Comparison of ENCODE assay signal across 13 mouse cellular contexts in the genomic region with DNA sequence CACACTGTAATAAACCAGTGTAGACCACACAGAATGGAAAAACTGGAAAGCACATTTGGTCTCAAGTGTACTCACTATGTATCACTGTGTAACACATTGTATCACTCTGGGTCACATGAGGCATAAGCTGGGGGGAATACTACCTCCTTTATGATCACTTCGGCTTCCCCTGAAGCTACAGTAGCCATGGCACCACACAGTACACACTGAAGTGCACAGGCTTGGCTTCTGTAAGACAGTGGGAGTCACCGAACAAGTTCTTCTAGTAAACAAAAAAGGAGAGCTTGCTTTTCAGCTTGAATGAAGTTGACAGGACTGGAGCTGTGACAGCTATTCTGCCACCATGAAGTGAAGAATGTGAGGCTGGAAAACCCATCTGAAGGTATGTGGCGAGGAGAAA. TPM values are rescaled to one million over a fixed set of nuclear protein-coding genes. Genes with fewer than 3 reads are reported as not detected.
A peak's percentile ranks its signal among the peaks of the same experiment; 100 is the strongest.
DNase-seq lines count a peak whose midpoint lies in the region; ATAC-seq and TF ChIP-seq lines count a peak whose summit lies in the region.
"Had no signal": no experiment of that assay in that cellular context is flagged by ENCODE, and none has a peak within 500 bp of the region (broad histone marks: within the 10 kb centered on the region; RNA-seq: fewer than 3 reads in every experiment).

No protein-coding gene starts in this region.

- intact Hi-C loops in heart, adult 2 months (cut with DNase I), result no loop called here

- no peak for TF ChIP-seq EP300 in heart, adult 2 months (IDR thresholded peaks at IDR 0.05; ENCODE audit: insufficient read depth, low read depth, low read length)

- no peak for TF ChIP-seq POLR2A in heart, adult 2 months (IDR thresholded peaks at IDR 0.05; ENCODE audit: insufficient read depth, low read depth, low read length)

- peaks cover 10% of the 10 kb centered on the region for H3K79me2 ChIP-seq in heart, adult 2 months (replicated peaks; ENCODE audit: control insufficient read depth, insufficient read depth, low read length)

- peaks cover 31% of the 10 kb centered on the region for H3K4me1 ChIP-seq in heart, adult 2 months (ENCODE audit: control insufficient read depth, insufficient read depth, low read length)
- H3K4me1 ChIP-seq in midbrain, embryonic 16.5 days (ENCODE audit: control insufficient read depth, insufficient read depth, low read length), result peaks cover 4% of the 10 kb centered on the region; the same call in 1 of the 2 replicates
- no peaks in the 10 kb centered on the region for H3K4me1 ChIP-seq in midbrain, embryonic 14.5 days (ENCODE audit: control insufficient read depth, insufficient read depth, low read length)
- 0 out of 2 replicates have a peak, but pooled peaks cover 6% of the 10 kb centered on the region for H3K4me1 ChIP-seq in limb, embryonic 13.5 days

- H3K4me2 ChIP-seq in midbrain, embryonic 16.5 days (ENCODE audit: low read length), result no peak overlapping the region
- H3K4me2 ChIP-seq in midbrain, embryonic 14.5 days (ENCODE audit: low read length), result no peak overlapping the region
- no peak overlapping the region for H3K4me2 ChIP-seq in limb, embryonic 13.5 days (replicated peaks)

- no peak overlapping the region for H3K9ac ChIP-seq in heart, adult 2 months (ENCODE audit: low read depth, low read length)
- H3K9ac ChIP-seq in midbrain, embryonic 16.5 days (ENCODE audit: low read depth, low read length), result no peak overlapping the region
- no peak overlapping the region for H3K9ac ChIP-seq in midbrain, embryonic 14.5 days (replicated peaks; ENCODE audit: low read length)
- no peak overlapping the region for H3K9ac ChIP-seq in limb, embryonic 13.5 days
- H3K9ac ChIP-seq: liver, postnatal 0 days had no signal

- H3K36me3 ChIP-seq in heart, adult 2 months (ENCODE audit: control insufficient read depth, insufficient read depth, low read length), result peaks cover 5% of the 10 kb centered on the region
- no peaks in the 10 kb centered on the region for H3K36me3 ChIP-seq in midbrain, embryonic 16.5 days (ENCODE audit: control insufficient read depth, insufficient read depth, low read length)
- 0 out of 2 replicates have a peak, but pooled peaks cover 3% of the 10 kb centered on the region for H3K36me3 ChIP-seq in midbrain, embryonic 14.5 days (ENCODE audit: control insufficient read depth, insufficient read depth, low read length)
- peaks cover 22% of the 10 kb centered on the region for H3K36me3 ChIP-seq in limb, embryonic 13.5 days

- no peaks in the 10 kb centered on the region for H3K27me3 ChIP-seq in heart, adult 2 months (ENCODE audit: control insufficient read depth, insufficient read depth, low read length)
- H3K27me3 ChIP-seq in midbrain, embryonic 16.5 days (ENCODE audit: control insufficient read depth, insufficient read depth, low read depth, low read length), result no peaks in the 10 kb centered on the region
- H3K27me3 ChIP-seq in midbrain, embryonic 14.5 days (ENCODE audit: control insufficient read depth, insufficient read depth, low read length), result no peaks in the 10 kb centered on the region
- H3K27me3 ChIP-seq in limb, embryonic 13.5 days, result no peaks in the 10 kb centered on the region

- H3K4me3 ChIP-seq in heart, adult 2 months, result no peak overlapping the region
- no peak overlapping the region for H3K4me3 ChIP-seq in midbrain, embryonic 16.5 days (ENCODE audit: low read depth, low read length)
- no peak overlapping the region for H3K4me3 ChIP-seq in midbrain, embryonic 14.5 days (replicated peaks; ENCODE audit: low read depth, low read length)
- H3K4me3 ChIP-seq in limb, embryonic 13.5 days, result no peak overlapping the region

- H3K9me3 ChIP-seq in midbrain, embryonic 16.5 days (replicated peaks; ENCODE audit: control insufficient read depth, low read length, poor library complexity, severe bottlenecking), result no peaks in the 10 kb centered on the region
- H3K9me3 ChIP-seq in midbrain, embryonic 14.5 days (ENCODE audit: control insufficient read depth, low read length), result no peaks in the 10 kb centered on the region
- no peaks in the 10 kb centered on the region for H3K9me3 ChIP-seq in limb, embryonic 13.5 days

- H3K27ac ChIP-seq in heart, adult 2 months, result peak overlapping the region; percentile 17; the same call in 1 of the 2 replicates
- H3K27ac ChIP-seq in midbrain, embryonic 16.5 days (ENCODE audit: low read length), result no peak overlapping the region
- H3K27ac ChIP-seq in midbrain, embryonic 14.5 days (replicated peaks; ENCODE audit: low read depth, low read length), result no peak overlapping the region
- 0 out of 2 replicates have a peak overlapping the region, but pooled peaks have one; percentile 10 for H3K27ac ChIP-seq in limb, embryonic 13.5 days

- DNase-seq in heart, adult 2 months, result no peak
- no peak for DNase-seq in heart, postnatal 4 days
- no peak for DNase-seq in midbrain, embryonic 14.5 days
- peak; percentile 68 for DNase-seq in testis, postnatal 14 days (ENCODE audit: low spot score)
- DNase-seq: adrenal gland, adult 2 months; heart, adult 18-20 months; kidney, postnatal 36 days; liver, postnatal 0 days had no signal

- TF ChIP-seq CTCF in heart, adult 2 months (IDR thresholded peaks at IDR 0.05), result no peak

- ATAC-seq in midbrain, embryonic 16.5 days, result 0 out of 2 replicates have a peak, but pooled peaks have one; percentile 40
- ATAC-seq in midbrain, embryonic 14.5 days (ENCODE audit: low FRiP score, low TSS enrichment), result no peak
- no peak for ATAC-seq in limb, embryonic 13.5 days (ENCODE audit: low FRiP score, low read depth)
- no peak for ATAC-seq in megakaryocyte-erythroid progenitor cell, adult 5-6 weeks (replicated peaks; ENCODE audit: low FRiP score, low TSS enrichment, poor library complexity, severe bottlenecking)
- ATAC-seq in inflammation-experienced regulatory T-cells, adult 6 months, result no peak
- ATAC-seq: forebrain, embryonic 16.5 days; liver, postnatal 0 days had no signal

- WGBS in heart, adult 2 months, result 72% methylated on average over 3 of the region's 3 CpGs
- WGBS in midbrain, embryonic 16.5 days, result 83% methylated on average over 3 of the region's 3 CpGs
- WGBS in midbrain, embryonic 14.5 days, result 87% methylated on average over 3 of the region's 3 CpGs
- WGBS in limb, embryonic 13.5 days, result 85% methylated on average over 3 of the region's 3 CpGs

RNA-seq across cellular contexts. Expression of a gene that starts 37.7 kb away (rescaled TPM):
- total RNA-seq in heart, adult 2 months (2021), result 10 to 100 TPM; 76.8 to 91.3 TPM
- 81.9 and 100 TPM in 2 replicates for polyA plus RNA-seq in heart, adult 2 months (2012; rRNA removed)
- 100 to 1,000 TPM; 193 to 197 TPM for total RNA-seq in heart, postnatal 4 days (2021)
- 4.6 and 4.9 TPM in 2 replicates for polyA plus RNA-seq in midbrain, embryonic 16.5 days (2015; fragmentation: Nextera tagmentation; extraction: Ambion mirVana)
- polyA plus RNA-seq in midbrain, embryonic 14.5 days (2014; fragmentation: Nextera tagmentation; extraction: Ambion mirVana), result 3.1 and 3.9 TPM in 2 replicates
- polyA plus RNA-seq in limb, embryonic 13.5 days (2015; fragmentation: Nextera tagmentation; extraction: Ambion mirVana), result 25.3 and 29.9 TPM in 2 replicates
- total RNA-seq in megakaryocyte-erythroid progenitor cell, adult 5-6 weeks (2014; fragmentation: Nextera tagmentation), result 2.7 and 3.3 TPM in 2 replicates
- total RNA-seq in megakaryocyte-erythroid progenitor cell, adult 5-6 weeks (2017), result 1.4 and 1.5 TPM in 2 replicates
- polyA plus RNA-seq in inflammation-experienced regulatory T-cells, adult 6 months (2017; shearing (Covaris generic)), result under 1 TPM in 2 of 3 experiments, not detected in 1; 0.19 to 0.34 TPM

RNA-seq across cellular contexts. Expression of a gene that starts 42.7 kb away (rescaled TPM):
- 1 to 10 TPM; 5.8 to 7.5 TPM for total RNA-seq in heart, adult 2 months (2021)
- 5.9 and 8.4 TPM in 2 replicates for polyA plus RNA-seq in heart, adult 2 months (2012; rRNA removed)
- total RNA-seq in heart, postnatal 4 days (2021), result 1 to 10 TPM; 7.6 to 7.8 TPM
- polyA plus RNA-seq in midbrain, embryonic 16.5 days (2015; fragmentation: Nextera tagmentation; extraction: Ambion mirVana), result 5.9 and 7.7 TPM in 2 replicates
- polyA plus RNA-seq in midbrain, embryonic 14.5 days (2014; fragmentation: Nextera tagmentation; extraction: Ambion mirVana), result 6.5 and 9.0 TPM in 2 replicates
- 8.6 and 8.7 TPM in 2 replicates for polyA plus RNA-seq in limb, embryonic 13.5 days (2015; fragmentation: Nextera tagmentation; extraction: Ambion mirVana)
- total RNA-seq in megakaryocyte-erythroid progenitor cell, adult 5-6 weeks (2014; fragmentation: Nextera tagmentation), result 12.6 and 21.3 TPM in 2 replicates
- total RNA-seq in megakaryocyte-erythroid progenitor cell, adult 5-6 weeks (2017), result 0.15 and 1.8 TPM in 2 replicates
- 1 to 10 TPM; 2.7 to 4.4 (median 4.2) TPM for polyA plus RNA-seq in inflammation-experienced regulatory T-cells, adult 6 months (2017; shearing (Covaris generic))

RNA-seq across cellular contexts. Expression of a gene that starts 56.6 kb away (rescaled TPM):
- not detected for total RNA-seq in heart, adult 2 months (2021)
- 0.02 and 0.03 TPM in 2 replicates for polyA plus RNA-seq in heart, adult 2 months (2012; rRNA removed)
- not detected for total RNA-seq in heart, postnatal 4 days (2021)
- 0.14 and 0.15 TPM in 2 replicates for polyA plus RNA-seq in midbrain, embryonic 16.5 days (2015; fragmentation: Nextera tagmentation; extraction: Ambion mirVana)
- 0.09 and 0.13 TPM in 2 replicates for polyA plus RNA-seq in midbrain, embryonic 14.5 days (2014; fragmentation: Nextera tagmentation; extraction: Ambion mirVana)
- 0.04 and 0.08 TPM in 2 replicates for polyA plus RNA-seq in limb, embryonic 13.5 days (2015; fragmentation: Nextera tagmentation; extraction: Ambion mirVana)
- total RNA-seq in megakaryocyte-erythroid progenitor cell, adult 5-6 weeks (2014; fragmentation: Nextera tagmentation), result not detected in 2 replicates
- total RNA-seq in megakaryocyte-erythroid progenitor cell, adult 5-6 weeks (2017), result not detected in 2 replicates
- under 1 TPM in 1 of 3 experiments, not detected in 2; 0.07 TPM for polyA plus RNA-seq in inflammation-experienced regulatory T-cells, adult 6 months (2017; shearing (Covaris generic))
- total RNA-seq: heart, adult 18-20 months had no signal
- polyA plus RNA-seq: liver, postnatal 0 days had no signal

RNA-seq across cellular contexts. Expression of a gene that starts 59.1 kb away (rescaled TPM):
- total RNA-seq in heart, adult 2 months (2021), result 100 to 1,000 TPM; 117 to 143 TPM
- 56.3 and 60.0 TPM in 2 replicates for polyA plus RNA-seq in heart, adult 2 months (2012; rRNA removed)
- 100 to 1,000 TPM; 139 to 142 TPM for total RNA-seq in heart, postnatal 4 days (2021)
- 108 and 110 TPM in 2 replicates for polyA plus RNA-seq in midbrain, embryonic 16.5 days (2015; fragmentation: Nextera tagmentation; extraction: Ambion mirVana)
- 135 and 136 TPM in 2 replicates for polyA plus RNA-seq in midbrain, embryonic 14.5 days (2014; fragmentation: Nextera tagmentation; extraction: Ambion mirVana)
- polyA plus RNA-seq in limb, embryonic 13.5 days (2015; fragmentation: Nextera tagmentation; extraction: Ambion mirVana), result 184 and 201 TPM in 2 replicates
- total RNA-seq in megakaryocyte-erythroid progenitor cell, adult 5-6 weeks (2014; fragmentation: Nextera tagmentation), result 117 and 138 TPM in 2 replicates
- total RNA-seq in megakaryocyte-erythroid progenitor cell, adult 5-6 weeks (2017), result 260 and 313 TPM in 2 replicates
- polyA plus RNA-seq in inflammation-experienced regulatory T-cells, adult 6 months (2017; shearing (Covaris generic)), result 100 to 1,000 TPM; 272 to 320 (median 288) TPM

Comparison
In these comparisons a context has a peak if more than half of its experiments do, and no peak if none do; other contexts are left out.
1. H3K27ac ChIP-seq: peak in heart, adult 2 months (single experiment) and limb, embryonic 13.5 days (single experiment); none in midbrain, embryonic 16.5 days (single experiment) and midbrain, embryonic 14.5 days (single experiment).